Mouse (Mus musculus) cerebellum, adult 2 months (tissue): ENCODE data around the gene 1700057G04Rik. TPM values are rescaled to one million over a fixed set of nuclear protein-coding genes. Genes with fewer than 3 reads are reported as not detected.

ENCODE experiments used
- DNase-seq, 2 experiments: peaks; one replicate each; pipeline ENCODE4 v3.0.0; 2021
- H3K27ac ChIP-seq: fragments of 200-500 bp; 2 replicates; pipeline ENCODE4 v1.5.1; 2012; ENCODE audit warnings: low read length, control low read depth, inconsistent platforms; ENCODE audit not compliant: insufficient read depth
- H3K27me3 ChIP-seq: fragments of 200-500 bp; 2 replicates; pipeline ENCODE4 v1.6.1; 2012; ENCODE audit warnings: inconsistent platforms, mild to moderate bottlenecking, low read length, moderate library complexity; ENCODE audit not compliant: control insufficient read depth, insufficient read depth
- H3K4me1 ChIP-seq: fragments of 200-500 bp; 2 replicates; pipeline ENCODE4 v1.6.1; 2011; ENCODE audit warnings: low read length; ENCODE audit not compliant: control insufficient read depth, insufficient read depth
- H3K4me3 ChIP-seq: fragments of 200-500 bp; replicated peaks from 2 replicates; pipeline ENCODE3; 2011; ENCODE audit warnings: mild to moderate bottlenecking, low read depth, low read length, control low read depth; ENCODE audit not compliant: insufficient read depth
- CTCF ChIP-seq: fragments of 200-500 bp; IDR thresholded peaks from 2 replicates; pipeline ENCODE4 v1.5.1; 2011; ENCODE audit warnings: low read depth, mild to moderate bottlenecking, control low read depth, low read length, moderate library complexity, borderline replicate concordance; ENCODE audit not compliant: insufficient read depth
- POLR2A ChIP-seq: fragments of 200-500 bp; IDR thresholded peaks from 2 replicates; pipeline ENCODE4 v1.6.1; 2011; ENCODE audit warnings: low read length, control low read depth, borderline replicate concordance; ENCODE audit not compliant: insufficient read depth
- WGBS: fragments of 180-500 bp; shearing (Covaris S2); methylation state at CpG from one replicate; pipeline ENCODE4 v1.1.7; 2018; 5-methylcytosine and 5-hydroxymethylcytosine counted together
- polyA plus RNA-seq: library from polyadenylated mRNA; depleted of rRNA; stranded (reverse); fragments of >200 nt; gene quantifications from 2 replicates; pipeline ENCODE4 v1.2.3, GENCODE M21; 2012

1700057G04Rik gene
- polyA plus RNA-seq, 1 experiment: not detected

DNA sequence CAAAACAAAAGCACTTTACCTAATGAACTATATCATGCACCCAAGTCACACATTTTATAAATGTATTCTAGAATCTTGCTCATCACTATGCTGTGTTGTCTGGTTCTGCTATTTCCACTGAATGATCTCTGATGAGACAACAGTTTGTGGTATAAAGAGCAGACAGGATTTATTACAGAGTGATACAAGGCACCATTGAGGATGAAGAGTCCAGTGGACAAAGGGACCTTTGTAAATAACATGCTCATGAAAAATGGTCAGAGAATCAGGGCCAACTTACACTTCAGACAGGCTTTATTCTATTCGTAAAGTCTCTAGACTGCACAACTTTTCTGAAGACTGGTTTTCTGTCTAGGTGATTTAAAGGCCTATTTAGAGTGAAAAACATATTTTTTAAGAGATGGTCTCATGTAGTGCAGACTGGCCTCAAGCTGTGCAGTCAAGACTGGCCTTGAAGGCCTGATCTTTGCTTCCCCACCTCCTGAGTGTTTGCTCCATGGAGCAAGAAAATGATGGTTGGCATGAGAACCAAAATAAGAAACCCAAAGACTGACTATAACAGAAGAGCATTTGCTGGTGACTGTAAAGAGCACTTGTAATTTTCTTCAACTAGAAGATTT is 51.6 kb downstream of the 1700057G04Rik start:
- no peak for DNase-seq
- no peak for TF ChIP-seq POLR2A
- TF ChIP-seq CTCF: no peak
- Histone ChIP-seq H3K27me3 (no peaks in the 10 kb centered on the region), H3K4me1 (no peaks in the 10 kb centered on the region), H3K4me3 (no peak overlapping the region), H3K27ac (no peak overlapping the region)
- WGBS: 70% methylated on average over 1 of the region's 1 CpGs

DNA sequence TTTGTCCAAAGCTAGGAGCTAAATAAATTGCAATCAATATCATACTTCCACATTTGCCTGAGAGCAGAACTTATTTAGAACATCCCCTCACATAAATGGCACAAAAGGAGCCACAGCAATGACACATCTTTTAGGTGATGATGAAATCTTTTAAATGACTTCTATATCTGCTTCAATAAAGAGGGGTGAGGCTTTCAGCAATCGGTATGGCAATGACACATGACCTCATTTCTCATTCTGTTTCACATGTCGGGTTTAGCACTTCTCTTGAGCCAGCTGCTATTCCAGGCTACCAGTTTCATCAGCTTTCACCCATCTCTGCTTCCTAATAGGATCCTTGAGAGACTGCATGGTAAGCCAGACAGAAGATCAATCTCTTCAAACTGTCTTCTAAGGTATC is 54.3 kb downstream of the 1700057G04Rik start:
- H3K4me3 ChIP-seq: no peak overlapping the region
- no peaks in the 10 kb centered on the region for H3K27me3 ChIP-seq
- TF ChIP-seq CTCF (no peak), POLR2A (no peak)
- H3K4me1 ChIP-seq: no peaks in the 10 kb centered on the region
- DNase-seq: no peak
- WGBS: 88% methylated on average over 2 of the region's 2 CpGs
- no peak overlapping the region for H3K27ac ChIP-seq

GRCm38 (mm10) chr9:92368920-92369319 is 59.7 kb downstream of the 1700057G04Rik start:
- Histone ChIP-seq H3K27me3 (no peaks in the 10 kb centered on the region), H3K4me3 (no peak overlapping the region), H3K4me1 (no peaks in the 10 kb centered on the region), H3K27ac (no peak overlapping the region)
- DNase-seq: no peak
- TF ChIP-seq CTCF: no peak
- TF ChIP-seq POLR2A: no peak

DNA sequence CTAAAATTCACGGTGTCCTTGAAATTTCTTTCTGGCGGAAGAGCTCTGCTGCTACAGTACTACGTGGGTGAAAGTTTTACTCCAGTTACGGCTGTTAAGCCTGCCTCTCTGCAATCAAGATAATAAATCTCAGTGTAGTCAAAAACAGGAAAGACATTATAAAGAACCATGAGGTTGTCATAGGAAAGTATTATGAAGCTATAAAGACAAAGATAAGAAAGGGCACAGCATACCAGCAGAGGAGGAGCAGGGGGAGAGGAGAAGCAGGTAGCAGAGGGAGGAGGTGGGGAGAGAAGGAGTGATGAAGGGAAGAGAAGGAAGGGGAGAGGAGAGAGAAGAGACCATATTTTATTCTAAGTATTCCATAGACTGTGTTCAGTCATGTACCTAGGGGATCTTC is 64.7 kb downstream of the 1700057G04Rik start:
- TF ChIP-seq POLR2A: no peak
- TF ChIP-seq CTCF: no peak
- no peak overlapping the region for H3K4me3 ChIP-seq
- no peak for DNase-seq
- H3K27me3 ChIP-seq: no peaks in the 10 kb centered on the region
- no peak overlapping the region for H3K27ac ChIP-seq
- WGBS: 79% methylated on average over 4 of the region's 4 CpGs
- no peaks in the 10 kb centered on the region for H3K4me1 ChIP-seq

GRCm38 (mm10) chr9:92374705-92375199 is 65.6 kb downstream of the 1700057G04Rik start:
- WGBS: 45% methylated on average over 7 of the region's 7 CpGs
- no peaks in the 10 kb centered on the region for H3K4me1 ChIP-seq
- no peak for TF ChIP-seq CTCF
- TF ChIP-seq POLR2A: no peak
- H3K27ac ChIP-seq: no peak overlapping the region
- no peak overlapping the region for H3K4me3 ChIP-seq
- no peak for DNase-seq
- no peaks in the 10 kb centered on the region for H3K27me3 ChIP-seq

- WGBS: 63% methylated on average over 8 of the region's 8 CpGs
- Histone ChIP-seq H3K4me3 (no peak overlapping the region), H3K27ac (no peak overlapping the region), H3K27me3 (no peaks in the 10 kb centered on the region), H3K4me1 (no peaks in the 10 kb centered on the region)
- DNase-seq: no peak
- no peak for TF ChIP-seq CTCF
- TF ChIP-seq POLR2A: no peak
Measured at GRCm38 (mm10) chr9:92375378-92375777, 66.2 kb downstream of the 1700057G04Rik start.

DNA sequence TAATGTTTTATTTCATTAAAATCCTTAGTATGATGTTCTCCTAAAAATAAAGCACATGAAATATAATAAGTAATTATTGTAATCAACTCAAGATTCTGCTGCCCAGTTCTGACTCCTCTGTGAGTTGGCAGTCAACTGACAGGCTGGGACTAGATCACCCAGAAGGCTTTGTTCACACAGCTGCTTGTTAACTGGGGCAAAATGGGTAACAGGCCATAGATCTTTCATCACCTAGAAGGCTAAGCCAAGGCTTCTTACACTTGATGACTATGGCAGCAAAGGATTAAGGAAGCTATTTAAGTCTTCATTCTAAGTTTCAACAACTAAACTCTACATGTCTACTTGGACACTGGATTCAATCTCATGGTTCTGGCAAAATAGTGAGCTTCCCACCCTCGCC is 68.8 kb downstream of the 1700057G04Rik start:
- Histone ChIP-seq H3K27me3 (no peaks in the 10 kb centered on the region), H3K27ac (no peak overlapping the region), H3K4me3 (no peak overlapping the region), H3K4me1 (no peaks in the 10 kb centered on the region)
- TF ChIP-seq CTCF: no peak
- TF ChIP-seq POLR2A: no peak
- no peak for DNase-seq
- WGBS: 74% methylated on average over 1 of the region's 1 CpGs

DNA sequence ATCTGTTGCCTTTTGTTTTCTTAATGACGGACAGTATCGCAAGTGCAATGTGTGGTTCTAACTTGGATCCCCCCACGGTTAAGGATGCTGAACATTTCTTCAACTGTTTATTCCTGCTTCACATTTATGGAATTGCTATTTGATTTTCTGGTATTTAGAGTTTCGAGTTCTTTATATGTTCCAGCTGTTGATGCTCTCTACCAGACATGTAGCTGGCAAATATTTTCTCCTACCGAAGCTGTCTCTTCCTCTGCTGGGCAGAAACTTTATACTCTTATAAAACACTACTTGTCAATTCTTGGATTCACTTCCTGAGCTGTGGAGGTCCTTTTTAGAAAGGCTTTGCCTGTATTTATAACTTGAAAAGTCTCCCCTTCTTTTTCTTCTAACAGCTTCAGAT is 70.1 kb downstream of the 1700057G04Rik start:
- TF ChIP-seq POLR2A: no peak
- no peak for TF ChIP-seq CTCF
- Histone ChIP-seq H3K27ac (no peak overlapping the region), H3K4me1 (no peaks in the 10 kb centered on the region), H3K4me3 (no peak overlapping the region), H3K27me3 (no peaks in the 10 kb centered on the region)
- DNase-seq: no peak
- WGBS: 88% methylated on average over 5 of the region's 5 CpGs
